Mouse (Mus musculus) liver, embryonic 15.5 days (tissue): ENCODE measurements around the gene Ndst2. TPM values are rescaled to one million over a fixed set of nuclear protein-coding genes. Genes with fewer than 3 reads are reported as not detected.
A peak's percentile ranks its signal among the peaks of the same experiment; 100 is the strongest.

Experiments
- ATAC-seq: fragments of 200-750 bp; cut with Nextera tagmentation; 2 replicates; pipeline ENCODE4 v1.8.0; 2017; ENCODE audit warnings: moderate number of reproducible peaks, mild to moderate bottlenecking, moderate library complexity; ENCODE audit not compliant: insufficient read depth
- H3K27ac ChIP-seq: fragments of 300-500 bp; sonication (generic); replicated peaks from 2 replicates; pipeline ENCODE4 v1.5.1; 2015; ENCODE audit warnings: mild to moderate bottlenecking, inconsistent platforms
- H3K27me3 ChIP-seq: fragments of 300-500 bp; sonication (generic); 2 replicates; pipeline ENCODE4 v1.6.1; 2015; ENCODE audit warnings: mild to moderate bottlenecking, inconsistent platforms
- H3K36me3 ChIP-seq: fragments of 300-500 bp; sonication (generic); replicated peaks from 2 replicates; pipeline ENCODE4 v1.6.1; 2015; ENCODE audit warnings: moderate library complexity, mild to moderate bottlenecking, inconsistent platforms
- H3K4me1 ChIP-seq: fragments of 300-500 bp; sonication (generic); replicated peaks from 2 replicates; pipeline ENCODE4 v1.6.1; 2015; ENCODE audit warnings: inconsistent platforms
- H3K4me2 ChIP-seq: fragments of 300-500 bp; sonication (generic); 2 replicates; pipeline ENCODE4 v1.6.1; 2015; ENCODE audit warnings: moderate library complexity, mild to moderate bottlenecking, inconsistent platforms
- H3K4me3 ChIP-seq: fragments of 300-500 bp; sonication (generic); replicated peaks from 2 replicates; pipeline ENCODE4 v1.5.1; 2015; ENCODE audit warnings: mild to moderate bottlenecking, inconsistent platforms
- H3K9ac ChIP-seq: fragments of 300-500 bp; sonication (generic); 2 replicates; pipeline ENCODE4 v1.6.1; 2015; ENCODE audit warnings: moderate library complexity, mild to moderate bottlenecking, inconsistent platforms
- H3K9me3 ChIP-seq: fragments of 300-500 bp; sonication (generic); replicated peaks from 2 replicates; pipeline ENCODE4 v1.6.1; 2016; ENCODE audit warnings: inconsistent platforms
- whole genome bisulfite sequencing: fragments of 180-500 bp; shearing (Covaris S2); methylation state at CpG from one replicate; pipeline ENCODE4 v1.1.7; 2015; ENCODE audit warnings: mixed read lengths; ENCODE audit not compliant: insufficient replicate concordance; 5-methylcytosine and 5-hydroxymethylcytosine counted together
- polyA plus RNA-seq: library from polyadenylated mRNA; unstranded; fragments of >200 nt; fragmentation: Nextera tagmentation; extraction: Ambion mirVana; gene quantifications from 2 replicates; pipeline ENCODE4 v1.2.1, GENCODE M21; 2015

Gene Ndst2
- polyA plus RNA-seq, 1 experiment from 2014 or later: 16.3 TPM

DNA sequence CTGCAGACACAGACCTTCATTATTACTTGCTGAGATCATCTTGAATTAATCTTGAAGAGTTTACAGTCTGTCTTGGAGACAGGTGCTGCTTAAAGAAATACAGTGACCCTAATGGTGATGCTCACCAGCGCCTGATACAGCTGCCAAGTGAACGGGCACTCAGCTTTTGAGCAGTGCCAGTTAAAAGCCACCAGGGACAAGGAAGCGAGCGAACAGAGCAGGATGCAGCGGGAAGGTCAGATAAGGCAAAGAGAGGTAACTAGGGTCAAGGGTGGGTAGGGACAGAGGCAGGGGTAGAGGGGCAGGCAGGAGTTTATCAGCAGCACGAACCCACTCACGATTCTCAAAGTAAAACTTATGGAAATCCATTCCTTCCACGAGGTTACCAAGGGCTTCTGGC, 4.1 kb upstream of the Ndst2 start:
- Histone ChIP-seq H3K9me3 (no peaks in the 10 kb centered on the region), H3K27me3 (no peaks in the 10 kb centered on the region), H3K27ac (no peak overlapping the region), H3K4me3 (no peak overlapping the region), H3K4me1 (peaks cover 32% of the 10 kb centered on the region), H3K9ac (no peak overlapping the region), H3K4me2 (no peak overlapping the region), H3K36me3 (peaks cover 21% of the 10 kb centered on the region)
- 66% methylated on average over 8 of the region's 8 CpGs for WGBS
- ATAC-seq: no peak

DNA sequence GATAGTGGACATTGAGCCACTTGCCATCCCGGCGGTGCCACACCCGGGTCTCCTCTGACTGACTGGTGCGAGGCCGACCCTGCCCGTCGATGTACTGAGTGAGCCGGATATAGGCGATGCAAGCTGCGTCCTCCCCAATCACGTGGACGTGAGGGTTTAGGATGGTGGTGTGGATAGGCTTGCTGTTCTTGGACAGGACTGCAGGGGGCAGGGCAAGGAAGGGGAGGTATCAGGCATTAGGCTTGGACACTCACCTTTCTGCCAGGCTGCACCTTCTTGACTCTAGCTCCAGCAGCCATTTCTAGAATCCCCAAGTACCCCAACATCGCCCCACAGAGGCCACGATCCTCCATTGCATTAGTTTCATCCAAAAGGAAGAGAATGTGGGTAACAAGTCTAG, 2.9 kb upstream of the Ndst2 start:
- H3K4me2 ChIP-seq: peak overlapping the region; percentile 36
- 43% methylated on average over 14 of the region's 14 CpGs for WGBS
- no peak overlapping the region for H3K4me3 ChIP-seq
- H3K4me1 ChIP-seq: peaks cover 43% of the 10 kb centered on the region
- no peaks in the 10 kb centered on the region for H3K27me3 ChIP-seq
- ATAC-seq: no peak
- H3K9me3 ChIP-seq: no peaks in the 10 kb centered on the region
- H3K9ac ChIP-seq: no peak overlapping the region
- H3K36me3 ChIP-seq: peaks cover 23% of the 10 kb centered on the region
- no peak overlapping the region for H3K27ac ChIP-seq

DNA sequence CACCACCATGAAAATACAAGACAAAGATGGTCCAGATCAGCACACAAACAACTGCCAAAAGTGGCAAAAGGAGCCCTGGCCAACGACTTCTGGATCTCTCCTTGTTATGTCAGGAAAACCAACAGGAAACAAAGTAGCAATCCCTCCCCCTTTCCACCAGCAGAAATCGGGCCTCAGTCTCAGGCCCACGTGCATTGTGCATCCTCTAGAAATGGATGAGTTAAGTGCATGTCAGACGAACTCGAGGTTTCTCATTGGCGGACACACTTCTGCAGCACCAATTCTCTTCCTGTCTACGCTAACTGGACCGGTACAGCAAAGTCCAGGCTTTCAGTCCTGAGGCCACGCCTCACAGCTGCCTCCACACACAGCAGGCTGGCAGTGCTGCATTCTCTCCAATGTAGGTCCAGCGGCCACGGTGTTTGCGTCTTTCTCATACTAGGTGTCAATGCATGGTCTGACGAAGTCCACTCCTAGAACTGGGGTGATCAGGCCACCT, 1.6 kb upstream of the Ndst2 start:
- WGBS: 72% methylated on average over 13 of the region's 13 CpGs
- no peaks in the 10 kb centered on the region for H3K27me3 ChIP-seq
- H3K36me3 ChIP-seq: peaks cover 31% of the 10 kb centered on the region
- no peak overlapping the region; the same call in 1 of the 2 replicates for H3K27ac ChIP-seq
- no peak for ATAC-seq
- no peaks in the 10 kb centered on the region for H3K9me3 ChIP-seq
- no peak overlapping the region for H3K9ac ChIP-seq
- H3K4me3 ChIP-seq: no peak overlapping the region
- peaks cover 56% of the 10 kb centered on the region for H3K4me1 ChIP-seq
- H3K4me2 ChIP-seq: no peak overlapping the region

DNA sequence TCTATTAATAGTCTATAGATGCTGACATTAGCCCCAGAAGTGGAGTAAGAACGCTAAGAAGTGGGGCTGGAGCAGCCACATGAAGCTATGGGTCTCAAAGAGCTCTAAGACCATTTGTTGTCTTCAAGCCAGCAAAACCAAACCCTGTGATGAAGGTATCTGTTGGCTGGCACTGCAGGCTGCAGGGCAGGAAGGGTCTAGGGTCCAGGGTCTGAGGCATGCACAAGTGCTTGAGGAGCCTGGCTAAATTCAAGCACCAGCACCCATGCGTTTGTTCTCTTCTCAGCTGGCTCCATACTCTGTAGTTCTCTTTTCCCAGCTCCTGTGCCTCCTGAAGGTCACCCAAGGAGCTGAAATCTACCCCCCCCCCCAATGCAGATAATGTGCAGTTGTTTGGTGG, 690 bp upstream of the Ndst2 start:
- no peaks in the 10 kb centered on the region for H3K9me3 ChIP-seq
- H3K27ac ChIP-seq: peak overlapping the region; percentile 90
- peaks cover 65% of the 10 kb centered on the region for H3K4me1 ChIP-seq
- peaks cover 35% of the 10 kb centered on the region for H3K36me3 ChIP-seq
- 35% methylated on average over 2 of the region's 2 CpGs for WGBS
- peak overlapping the region; percentile 88 for H3K4me2 ChIP-seq
- H3K9ac ChIP-seq: 0 out of 2 replicates have a peak overlapping the region, but pooled peaks have one; percentile 10
- H3K4me3 ChIP-seq: peak overlapping the region; percentile 93; the same call in 1 of the 2 replicates
- ATAC-seq: no peak
- H3K27me3 ChIP-seq: no peaks in the 10 kb centered on the region

DNA sequence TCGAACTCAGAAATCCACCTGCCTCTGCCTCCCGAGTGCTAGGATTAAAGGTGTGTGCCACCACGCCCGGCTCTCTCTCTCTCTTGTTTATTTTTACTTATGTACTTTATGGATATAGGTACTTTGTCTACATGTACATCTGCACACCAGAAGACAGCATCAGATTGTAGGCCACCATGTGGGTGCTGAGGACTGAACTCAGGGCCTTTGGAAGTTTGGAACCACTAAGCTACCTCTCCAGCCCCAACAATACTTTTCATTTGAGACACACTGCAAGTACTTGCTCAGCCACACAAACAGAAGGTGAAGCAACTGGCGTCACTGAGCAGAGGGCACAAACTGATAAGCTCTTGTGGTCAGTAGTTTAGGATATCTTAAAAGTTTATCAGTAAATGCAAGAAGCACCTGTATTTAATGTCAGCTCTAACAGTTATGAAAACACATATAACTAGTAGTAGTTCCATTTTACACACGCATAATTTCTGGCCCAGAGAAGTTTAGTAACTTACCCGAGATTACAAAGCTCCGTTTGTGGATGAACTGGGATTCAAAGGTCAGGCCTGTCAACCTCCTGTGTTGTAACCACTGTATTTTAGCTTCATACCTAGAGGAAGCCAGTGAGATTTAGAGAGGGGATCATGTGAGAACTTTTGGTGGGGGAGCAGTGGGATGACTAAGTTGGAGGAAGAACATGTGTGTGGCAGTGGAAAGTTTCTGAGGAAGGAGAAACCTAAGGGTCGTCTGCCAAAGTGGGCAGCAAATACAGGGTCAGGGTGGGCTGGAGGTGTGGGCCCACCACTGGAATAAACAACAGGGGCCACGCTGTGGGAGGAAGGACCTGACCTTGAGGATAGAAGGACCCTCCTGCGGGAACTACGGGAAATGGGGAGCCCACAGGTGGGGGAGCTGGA, 1.1 kb downstream of the Ndst2 start:
- peak; percentile 13; the same call in 1 of the 2 replicates for ATAC-seq
- H3K4me1 ChIP-seq: peaks cover 73% of the 10 kb centered on the region
- 14% methylated on average over 12 of the region's 12 CpGs for WGBS

DNA sequence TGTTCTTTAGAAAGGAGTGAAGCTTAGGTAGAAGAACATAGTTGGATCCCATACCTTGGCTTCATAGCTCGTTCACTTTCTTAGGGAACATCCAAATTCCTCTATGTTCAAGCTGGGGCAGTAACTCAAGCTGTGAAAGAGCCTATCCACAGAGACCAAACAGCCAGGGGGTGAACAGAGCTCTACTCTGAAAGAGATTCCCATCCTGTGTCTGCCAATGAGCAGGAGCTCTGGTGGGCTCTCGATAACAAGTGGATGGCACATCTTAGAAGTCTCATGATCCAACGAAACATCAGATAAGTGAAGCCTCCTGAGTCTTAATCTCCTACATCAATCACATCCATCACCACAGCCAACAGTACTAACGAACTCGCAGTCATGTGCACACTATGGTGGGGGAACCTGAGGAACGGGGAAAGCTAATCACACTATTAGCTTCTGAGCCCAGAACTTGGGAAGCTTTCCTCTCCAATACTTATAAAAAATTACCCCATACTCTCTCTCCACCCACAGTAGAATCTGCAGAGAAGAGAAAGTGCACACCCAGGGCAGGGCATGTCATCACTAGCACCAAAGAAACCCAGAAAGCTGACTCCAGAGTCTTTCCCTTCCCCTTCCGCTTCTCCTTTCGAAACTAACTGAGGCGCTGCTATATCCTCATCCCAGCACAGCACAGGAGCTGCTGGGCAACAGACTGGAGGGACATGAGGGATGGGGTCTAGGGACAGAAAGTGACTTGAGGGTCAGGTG, 3.3 kb downstream of the Ndst2 start:
- WGBS: 75% methylated on average over 9 of the region's 9 CpGs
- Histone ChIP-seq H3K4me2 (peak overlapping the region; percentile 88), H3K9ac (no peak overlapping the region), H3K4me3 (no peak overlapping the region), H3K9me3 (no peaks in the 10 kb centered on the region), H3K4me1 (peaks cover 62% of the 10 kb centered on the region), H3K36me3 (peaks cover 67% of the 10 kb centered on the region), H3K27ac (no peak overlapping the region; the same call in 1 of the 2 replicates), H3K27me3 (no peaks in the 10 kb centered on the region)
- no peak for ATAC-seq

More for the DNA sequence above, 1.1 kb downstream of the Ndst2 start:
- peaks cover 52% of the 10 kb centered on the region for H3K36me3 ChIP-seq
- H3K9me3 ChIP-seq: no peaks in the 10 kb centered on the region
- H3K9ac ChIP-seq: peak overlapping the region; percentile 96
- H3K4me3 ChIP-seq: peak overlapping the region; percentile 93
- no peaks in the 10 kb centered on the region for H3K27me3 ChIP-seq
- H3K4me2 ChIP-seq: peak overlapping the region; percentile 88
- peak overlapping the region; percentile 90 for H3K27ac ChIP-seq

- Histone ChIP-seq H3K36me3 (peaks cover 77% of the 10 kb centered on the region), H3K9ac (no peak overlapping the region), H3K27me3 (no peaks in the 10 kb centered on the region), H3K4me2 (no peak overlapping the region), H3K4me3 (no peak overlapping the region), H3K27ac (no peak overlapping the region), H3K9me3 (no peaks in the 10 kb centered on the region), H3K4me1 (peaks cover 62% of the 10 kb centered on the region)
- no peak for ATAC-seq
- WGBS: 81% methylated on average over 9 of the region's 9 CpGs
Measured at GRCm38 (mm10) chr14:20729871-20730270, 4.5 kb downstream of the Ndst2 start.

DNA sequence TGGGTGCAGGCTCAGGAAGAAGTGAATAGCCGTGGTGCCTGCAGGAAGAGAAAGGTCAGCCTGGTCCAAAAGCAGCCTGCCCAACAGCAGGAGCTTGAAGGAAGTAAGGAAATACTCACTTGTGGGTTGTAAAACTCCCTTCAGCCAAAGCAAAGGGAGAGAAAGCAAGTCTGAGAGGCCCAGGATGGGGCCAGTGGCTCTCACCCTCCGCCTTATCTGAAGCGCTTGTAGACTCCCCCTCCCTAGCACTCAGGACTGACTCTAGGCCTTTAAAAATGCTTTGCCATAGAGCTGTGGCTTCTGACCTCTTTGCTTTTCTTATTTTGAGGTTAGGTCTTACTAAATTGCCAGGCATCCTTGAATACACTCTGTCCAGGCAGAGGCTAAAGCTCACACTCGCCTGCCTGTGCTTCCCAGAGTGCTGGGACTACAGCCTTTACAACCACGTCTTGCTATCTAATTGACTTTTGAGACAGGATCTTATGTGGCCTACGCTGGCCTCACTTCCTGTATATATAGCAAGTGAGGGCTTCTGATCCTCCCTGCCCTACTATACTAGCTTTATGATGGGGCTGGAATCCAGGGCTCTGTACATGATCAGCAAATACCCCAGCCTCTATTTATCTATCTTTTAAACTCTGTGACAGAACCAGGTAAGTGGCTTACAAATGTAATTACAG, 8.6 kb downstream of the Ndst2 start:
- Histone ChIP-seq H3K36me3 (peaks cover 99% of the 10 kb centered on the region), H3K4me1 (peaks cover 36% of the 10 kb centered on the region), H3K4me2 (peak overlapping the region; percentile 58), H3K9ac (peak overlapping the region; percentile 40; the same call in 1 of the 2 replicates), H3K9me3 (no peaks in the 10 kb centered on the region), H3K27ac (peak overlapping the region; percentile 76), H3K27me3 (no peaks in the 10 kb centered on the region), H3K4me3 (0 out of 2 replicates have a peak overlapping the region, but pooled peaks have one; percentile 4)
- ATAC-seq: peak; percentile 65
- 21% methylated on average over 6 of the region's 6 CpGs for WGBS

DNA sequence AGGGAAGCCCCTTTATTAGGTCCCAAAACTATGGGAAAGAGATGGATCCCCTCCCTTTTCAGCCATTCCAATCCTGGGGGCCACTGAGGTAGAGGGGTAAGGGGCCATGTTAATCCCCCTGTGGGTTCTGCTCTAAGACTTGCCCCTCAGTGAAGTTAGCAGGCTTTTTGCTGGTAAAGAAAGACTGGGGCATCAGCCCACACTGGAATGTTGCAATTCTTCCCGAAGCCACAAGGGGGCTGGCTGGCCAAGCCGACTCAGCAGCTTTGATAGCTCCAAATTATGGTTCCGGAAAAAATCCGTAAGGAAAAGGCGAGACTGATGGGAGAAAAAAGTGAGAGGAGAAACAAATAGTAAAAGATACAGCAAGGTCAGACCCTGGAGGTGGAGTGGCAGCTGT, 10.3 kb downstream of the Ndst2 start:
- no peak overlapping the region for H3K9ac ChIP-seq
- no peak overlapping the region for H3K27ac ChIP-seq
- ATAC-seq: no peak
- H3K4me1 ChIP-seq: peaks cover 26% of the 10 kb centered on the region
- no peaks in the 10 kb centered on the region for H3K9me3 ChIP-seq
- peaks cover 94% of the 10 kb centered on the region for H3K36me3 ChIP-seq
- H3K4me2 ChIP-seq: no peak overlapping the region
- no peaks in the 10 kb centered on the region for H3K27me3 ChIP-seq
- no peak overlapping the region for H3K4me3 ChIP-seq
- WGBS: 38% methylated on average over 5 of the region's 5 CpGs

DNA sequence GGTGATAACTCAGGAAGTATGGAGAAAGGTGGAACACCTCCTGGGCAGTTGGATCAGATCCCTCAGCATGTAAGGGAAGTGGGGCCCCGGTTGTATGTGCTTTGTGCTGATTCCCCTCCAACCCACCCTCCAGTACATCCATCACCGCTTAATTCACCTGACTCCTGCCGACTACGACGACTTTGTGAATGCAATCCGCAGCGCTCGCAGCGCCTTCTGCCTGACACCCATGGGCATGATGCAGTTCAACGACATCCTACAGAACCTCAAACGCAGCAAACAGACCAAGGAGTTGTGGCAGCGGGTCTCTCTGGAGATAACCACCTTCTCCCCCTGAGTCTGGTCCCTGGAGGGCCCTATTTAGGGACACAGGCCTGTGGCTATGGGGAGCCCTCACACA, 11.4 kb downstream of the Ndst2 start:
- 90% methylated on average over 12 of the region's 12 CpGs for WGBS
- Histone ChIP-seq H3K4me3 (no peak overlapping the region), H3K27ac (no peak overlapping the region), H3K27me3 (no peaks in the 10 kb centered on the region), H3K36me3 (peaks cover 94% of the 10 kb centered on the region), H3K4me1 (peaks cover 21% of the 10 kb centered on the region), H3K9me3 (no peaks in the 10 kb centered on the region), H3K9ac (no peak overlapping the region), H3K4me2 (no peak overlapping the region)
- ATAC-seq: no peak
